Mouse (Mus musculus) bone marrow macrophage, adult 2 months (primary cell): ENCODE data around the gene Tmem140.

ENCODE experiments used
- CTCF ChIP-seq: IDR thresholded peaks from 2 replicates; pipeline ENCODE4 v1.5.1; 2012; ENCODE audit warnings: low read depth, mild to moderate bottlenecking, low read length, moderate library complexity
- POLR2A ChIP-seq: IDR thresholded peaks from 2 replicates; pipeline ENCODE4 v1.6.1; 2012; ENCODE audit warnings: mild to moderate bottlenecking, low read depth, low read length, borderline replicate concordance

GRCm38 (mm10) chr6:34907696-34908260 is 44.8 kb downstream of the Tmem140 start:
- TF ChIP-seq POLR2A (no peak), CTCF (no peak)
